Mouse (Mus musculus) heart, adult 10 weeks (tissue): ENCODE measurements around the gene Trim63. TPM values are rescaled to one million over a fixed set of nuclear protein-coding genes. Genes with fewer than 3 reads are reported as not detected.

Source experiments
- polyA plus RNA-seq: library from polyadenylated mRNA; stranded (reverse); fragments of 350-450 nt; fragmentation: Illumina TruSeq; extraction: RNeasy Lipid Tissue Mini Kit (QIAGEN cat#74804); gene quantifications from one replicate; pipeline ENCODE4 v1.2.3, GENCODE M21; 2014; ENCODE audit warnings: low read depth, low replicate concordance

The Trim63 gene
- 278 TPM for polyA plus RNA-seq

GRCm38 (mm10) chr4:134314876-134315275 lies at the start of gene Trim63:
Trim63 (plus strand) TSS chr4:134315120.

GRCm38 (mm10) chr4:134287575-134288025 lies 27.3 kb upstream of the Trim63 start, which contains the start of gene Pdik1l:
Pdik1l (minus strand) TSS chr4:134287895.

GRCm38 (mm10) chr4:134343071-134344031 lies 28.4 kb downstream of the Trim63 start, which contains the start of gene Slc30a2:
Slc30a2 (plus strand) TSS chr4:134343181.

Other genes with a start within 250 kb of the Trim63 start
- gene Cd52, start 220.0 kb upstream of the Trim63 start, polyA plus RNA-seq, result 15.5 TPM
- gene Ubxn11, start 212.6 kb upstream of the Trim63 start, polyA plus RNA-seq, result 0.97 TPM
- 47.5 TPM for gene Sh3bgrl3, start 186.3 kb upstream of the Trim63 start, polyA plus RNA-seq
- 63.7 TPM for gene Cep85, start 128.0 kb upstream of the Trim63 start, polyA plus RNA-seq
- not detected for gene Gm7534, start 112.1 kb upstream of the Trim63 start, polyA plus RNA-seq
- not detected for gene Catsper4, start 87.7 kb upstream of the Trim63 start, polyA plus RNA-seq
- gene Cnksr1, start 76.7 kb upstream of the Trim63 start, polyA plus RNA-seq, result 5.7 TPM
- not detected for gene E130218I03Rik, start 71.5 kb upstream of the Trim63 start, polyA plus RNA-seq
- 4.1 TPM for gene Zfp593, start 69.5 kb upstream of the Trim63 start, polyA plus RNA-seq
- not detected for gene Gm30191, start 68.2 kb upstream of the Trim63 start, polyA plus RNA-seq
- 4.6 TPM for gene Grrp1, start 61.0 kb upstream of the Trim63 start, polyA plus RNA-seq
- gene Pdik1l, start 27.2 kb upstream of the Trim63 start, polyA plus RNA-seq, result 5.0 TPM
- gene Slc30a2, start 28.1 kb downstream of the Trim63 start, polyA plus RNA-seq, result 0.31 TPM
- 15.3 TPM for gene Extl1, start 68.7 kb downstream of the Trim63 start, polyA plus RNA-seq
- gene Pafah2, start 81.2 kb downstream of the Trim63 start, polyA plus RNA-seq, result 11.4 TPM
- 24.0 TPM for gene Stmn1, start 153.2 kb downstream of the Trim63 start, polyA plus RNA-seq
- gene Paqr7, start 181.6 kb downstream of the Trim63 start, polyA plus RNA-seq, result 13.3 TPM
- not detected for gene Aunip, start 195.9 kb downstream of the Trim63 start, polyA plus RNA-seq
- 168 TPM for gene Mtfr1l, start 220.3 kb downstream of the Trim63 start, polyA plus RNA-seq
- 16.9 TPM for gene Selenon, start 237.0 kb downstream of the Trim63 start, polyA plus RNA-seq